Mouse (Mus musculus) adrenal gland, postnatal 4 days (tissue): ENCODE results near the gene Paqr6. TPM values are rescaled to one million over a fixed set of nuclear protein-coding genes. Genes with fewer than 3 reads are reported as not detected.
"Not testable (repeated sequence)": the region's sequence is repeated elsewhere in the genome, so short reads cannot be mapped to it uniquely, and the experiment has no call there.

Source experiments
- DNase-seq, 2 experiments: peaks; one replicate each; pipeline ENCODE4 v3.0.0; 2021 to 2022; ENCODE audit warnings: low spot score in 2 of 2, mixed read lengths in 2 of 2
- total RNA-seq, 2 experiments: library from RNA; stranded (reverse); gene quantifications; 2 replicates each; pipeline ENCODE4 v1.2.3; 2021

The Paqr6 gene
- total RNA-seq, 2 experiments from 2014 or later: 4.9 to 6.4 TPM

DNA sequence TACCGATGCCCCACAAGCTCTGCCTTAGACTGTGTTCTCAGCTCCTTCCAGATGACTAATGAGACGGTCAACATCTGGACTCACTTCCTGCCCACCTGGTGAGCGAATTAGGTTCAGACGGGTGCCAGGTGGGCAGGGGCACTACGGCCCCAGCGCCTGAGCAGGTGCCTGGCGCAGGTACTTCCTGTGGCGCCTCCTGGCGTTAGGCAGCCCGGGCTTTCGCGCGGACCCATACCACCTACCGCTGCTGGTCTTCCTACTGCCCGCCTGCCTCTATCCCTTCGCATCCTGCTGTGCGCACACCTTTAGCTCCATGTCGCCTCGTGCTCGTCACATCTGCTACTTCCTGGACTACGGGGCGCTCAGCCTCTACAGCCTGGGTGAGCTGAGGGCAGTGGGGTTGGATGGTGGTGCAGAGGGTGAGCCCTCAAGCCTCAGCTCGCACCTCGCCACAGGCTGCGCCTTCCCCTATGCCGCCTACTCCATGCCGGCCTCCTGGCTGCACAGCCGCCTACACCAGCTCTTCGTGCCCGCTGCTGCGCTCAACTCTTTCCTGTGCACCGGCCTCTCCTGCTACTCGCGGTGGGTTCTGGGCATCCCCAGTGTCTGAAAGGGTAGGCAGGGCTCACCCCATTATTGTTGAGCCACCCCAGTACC lies 1.4 kb downstream of the Paqr6 start:
- DNase-seq: no peak

DNA sequence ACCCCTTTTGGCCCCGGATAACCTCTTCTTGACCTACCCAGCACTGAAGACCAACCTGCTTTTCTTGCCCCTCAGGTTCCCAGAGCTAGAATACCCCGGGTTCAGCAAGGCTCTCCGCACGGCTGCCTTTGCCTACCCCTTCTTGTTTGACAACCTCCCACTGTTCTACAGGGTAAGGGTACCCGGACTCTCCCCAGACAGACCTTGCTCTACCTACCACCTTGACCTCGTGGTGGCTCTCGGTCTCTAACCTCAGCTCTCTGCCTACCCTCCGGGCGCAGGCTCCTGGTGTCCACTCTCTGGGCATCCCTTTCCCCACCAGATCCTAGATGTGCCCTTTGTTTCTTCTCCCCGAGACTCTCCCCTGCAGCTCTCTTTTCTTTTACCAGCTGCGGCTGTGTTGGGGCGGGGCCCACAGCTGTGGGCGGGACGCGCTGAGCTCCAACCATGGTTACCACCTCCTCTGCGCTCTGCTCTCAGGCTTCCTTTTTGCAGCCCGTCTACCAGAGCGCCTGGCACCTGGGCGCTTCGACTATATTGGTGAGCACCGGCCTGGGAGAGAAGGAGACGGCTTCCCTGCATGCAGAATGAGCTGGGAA lies 2.5 kb downstream of the Paqr6 start:
- not testable (repeated sequence) for DNase-seq

DNA sequence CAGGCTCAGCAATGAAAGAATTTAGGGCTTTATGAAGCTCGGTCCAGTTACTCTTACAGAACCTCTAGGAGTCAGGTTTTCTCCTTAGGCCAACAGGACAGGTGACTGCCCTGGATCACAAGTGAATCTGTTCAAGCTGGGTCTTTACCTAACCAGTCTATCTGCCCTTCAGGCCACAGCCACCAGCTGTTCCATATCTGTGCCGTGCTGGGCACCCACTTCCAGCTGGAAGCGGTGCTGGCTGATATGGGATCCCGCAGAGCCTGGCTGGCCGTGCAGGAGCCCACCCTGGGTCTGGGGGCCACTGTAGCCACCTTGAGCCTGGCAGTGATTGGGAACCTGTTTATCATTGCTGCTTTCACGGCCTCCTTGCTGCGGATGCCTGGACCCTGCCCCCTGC lies 3.1 kb downstream of the Paqr6 start:
- DNase-seq: not testable (repeated sequence)

DNA sequence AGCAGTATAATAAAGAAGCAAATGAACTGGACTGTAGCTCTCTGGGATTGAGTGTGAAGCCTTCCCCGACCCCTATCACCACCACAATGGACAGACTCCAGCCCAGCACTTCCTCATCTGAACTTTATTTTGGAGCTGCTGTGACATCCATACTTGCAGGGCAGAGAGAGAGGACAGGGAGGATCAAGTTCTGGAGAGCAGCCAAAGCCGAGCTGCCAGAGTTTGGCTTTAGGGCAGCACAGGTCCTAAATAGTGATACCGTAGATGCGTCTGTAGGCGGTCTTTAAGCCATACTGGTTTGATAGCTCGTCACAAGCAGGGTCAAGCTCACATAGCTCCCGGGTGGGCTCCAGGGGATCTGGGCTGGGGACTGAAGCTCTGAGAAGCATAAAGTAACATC lies 4.1 kb downstream of the Paqr6 start:
- not testable (repeated sequence) for DNase-seq

DNA sequence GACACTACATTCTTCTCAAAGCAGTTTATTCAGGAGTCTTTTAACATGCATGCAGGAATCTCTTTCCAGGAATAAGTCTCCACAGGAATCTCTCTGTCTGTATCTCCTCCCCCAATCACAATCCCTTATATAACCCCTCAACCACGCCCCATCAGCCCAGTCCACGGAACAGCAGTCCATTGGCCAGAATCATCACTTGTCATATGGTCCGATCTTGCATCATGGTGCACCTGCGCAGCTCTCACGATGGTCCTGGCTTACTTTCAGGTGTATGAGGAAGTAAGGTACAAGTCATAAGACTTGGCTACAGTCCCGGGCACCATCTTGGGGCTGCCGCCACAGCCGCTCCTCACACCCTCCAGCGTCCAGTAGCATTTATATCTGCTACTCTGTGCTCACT lies 8.3 kb downstream of the Paqr6 start, which contains the start of gene Bglap3:
Gene Bglap3, minus strand, starts transcription at position 101 of the 400 bp plus-strand sequence.
- DNase-seq: not testable (repeated sequence)

GRCm38 (mm10) chr3:88375750-88376626 lies 11.6 kb downstream of the Paqr6 start:
- not testable (repeated sequence) for DNase-seq

- not testable (repeated sequence) for DNase-seq
Observed at GRCm38 (mm10) chr3:88376644-88377043, 12.3 kb downstream of the Paqr6 start.

GRCm38 (mm10) chr3:88378599-88378998 lies 14.2 kb downstream of the Paqr6 start, which contains the start of gene Bglap2:
Gene Bglap2 (minus strand): TSS chr3:88378699.
- DNase-seq: not testable (repeated sequence)

DNA sequence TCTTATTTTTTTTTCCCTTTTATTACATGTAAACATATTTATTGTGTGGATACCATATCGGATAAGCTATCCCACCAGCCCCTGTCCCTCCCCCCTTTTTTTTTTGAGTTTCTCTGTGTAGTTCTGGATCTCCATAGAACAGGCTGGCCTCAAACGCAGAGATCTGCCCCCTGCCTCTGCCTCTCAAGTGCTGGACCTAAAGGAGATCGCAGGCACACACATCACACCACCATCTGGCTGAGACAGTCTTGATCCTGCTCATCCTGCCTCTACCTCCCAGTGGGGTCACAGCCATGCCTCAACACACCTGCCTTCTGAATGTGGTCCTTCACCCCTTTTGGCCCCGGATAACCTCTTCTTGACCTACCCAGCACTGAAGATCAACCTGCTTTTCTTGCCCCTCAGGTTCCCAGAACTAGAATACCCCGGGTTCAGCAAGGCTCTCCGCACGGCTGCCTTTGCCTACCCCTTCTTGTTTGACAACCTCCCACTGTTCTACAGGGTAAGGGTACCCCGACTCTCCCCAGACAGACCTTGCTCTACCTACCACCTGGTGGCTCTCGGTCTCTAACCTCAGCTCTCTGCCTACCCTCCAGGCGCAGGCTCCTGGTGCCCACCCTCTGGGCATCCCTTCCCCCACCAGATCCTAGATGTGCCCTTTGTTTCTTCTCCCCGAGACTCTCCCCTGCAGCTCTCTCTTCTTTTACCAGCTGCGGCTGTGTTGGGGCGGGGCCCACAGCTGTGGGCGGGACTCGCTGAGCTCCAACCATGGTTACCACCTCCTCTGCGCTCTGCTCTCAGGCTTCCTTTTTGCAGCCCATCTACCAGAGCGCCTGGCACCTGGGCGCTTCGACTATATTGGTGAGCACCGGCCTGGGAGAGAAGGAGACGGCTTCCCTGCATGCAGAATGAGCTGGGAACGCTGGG lies 17.3 kb downstream of the Paqr6 start:
- not testable (repeated sequence) for DNase-seq

DNA sequence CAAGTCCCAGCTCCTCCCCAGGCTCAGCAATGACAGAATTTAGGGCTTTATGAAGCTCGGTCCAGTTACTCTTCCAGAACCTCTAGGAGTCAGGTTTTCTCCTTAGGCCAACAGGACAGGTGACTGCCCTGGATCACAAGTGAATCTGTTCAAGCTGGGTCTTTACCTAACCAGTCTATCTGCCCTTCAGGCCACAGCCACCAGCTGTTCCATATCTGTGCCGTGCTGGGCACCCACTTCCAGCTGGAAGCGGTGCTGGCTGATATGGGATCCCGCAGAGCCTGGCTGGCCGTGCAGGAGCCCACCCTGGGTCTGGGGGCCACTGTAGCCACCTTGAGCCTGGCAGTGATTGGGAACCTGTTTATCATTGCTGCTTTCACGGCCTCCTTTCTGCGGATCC lies 18.0 kb downstream of the Paqr6 start:
- not testable (repeated sequence) for DNase-seq

GRCm38 (mm10) chr3:88384364-88384763 lies 20.0 kb downstream of the Paqr6 start, which contains the start of gene Bglap:
Gene Bglap (minus strand): TSS chr3:88384464.
- DNase-seq: no peak

- DNase-seq: no peak
Observed at GRCm38 (mm10) chr3:88393776-88394375, 29.5 kb downstream of the Paqr6 start.

GRCm38 (mm10) chr3:88395288-88395687 lies 30.9 kb downstream of the Paqr6 start:
- DNase-seq: no peak

DNA sequence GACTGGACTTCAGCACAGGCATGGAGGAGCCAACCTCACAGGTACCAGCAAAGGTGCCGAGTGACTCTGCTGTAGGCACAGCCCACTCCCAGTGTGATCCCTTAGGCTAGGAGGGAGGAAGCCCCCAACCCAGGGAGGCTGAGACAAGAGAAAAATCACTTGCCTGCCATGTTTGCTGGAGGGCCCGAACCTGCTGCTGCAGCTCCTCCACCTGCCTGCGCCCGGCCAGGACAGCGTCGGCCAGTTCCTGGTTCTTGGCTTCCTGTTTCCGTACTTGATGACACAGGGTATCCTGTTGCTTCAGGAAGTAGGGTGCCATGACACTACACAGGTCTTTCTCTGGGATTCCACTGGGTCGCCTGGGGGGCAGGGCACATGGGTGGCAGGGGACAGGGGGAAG lies 31.4 kb downstream of the Paqr6 start:
- no peak for DNase-seq

DNA sequence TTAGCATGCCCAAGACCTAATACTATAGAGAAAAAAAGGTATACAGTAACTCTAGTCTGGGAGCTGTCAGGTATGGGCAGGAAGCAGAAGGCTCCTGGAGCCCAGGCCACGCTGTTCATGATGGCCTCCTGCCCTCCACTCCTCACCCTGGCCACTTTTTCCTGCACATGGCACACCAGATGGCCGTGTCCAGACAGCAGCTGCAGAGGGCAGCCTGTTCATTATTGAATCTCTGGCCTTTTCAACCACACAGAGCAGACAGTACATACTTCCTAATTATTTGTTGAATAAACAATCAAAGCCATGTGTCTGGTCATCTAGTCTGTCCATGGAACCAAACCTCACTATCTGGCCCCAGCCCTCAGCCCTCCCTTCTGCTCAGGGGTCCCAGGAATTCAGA lies 34.3 kb downstream of the Paqr6 start:
- DNase-seq: no peak

GRCm38 (mm10) chr3:88403522-88404230 lies 39.3 kb downstream of the Paqr6 start:
- no peak for DNase-seq

- peak in 1 of 2 experiments; percentile 34 for DNase-seq
Observed at GRCm38 (mm10) chr3:88407090-88407489, 42.7 kb downstream of the Paqr6 start.

DNA sequence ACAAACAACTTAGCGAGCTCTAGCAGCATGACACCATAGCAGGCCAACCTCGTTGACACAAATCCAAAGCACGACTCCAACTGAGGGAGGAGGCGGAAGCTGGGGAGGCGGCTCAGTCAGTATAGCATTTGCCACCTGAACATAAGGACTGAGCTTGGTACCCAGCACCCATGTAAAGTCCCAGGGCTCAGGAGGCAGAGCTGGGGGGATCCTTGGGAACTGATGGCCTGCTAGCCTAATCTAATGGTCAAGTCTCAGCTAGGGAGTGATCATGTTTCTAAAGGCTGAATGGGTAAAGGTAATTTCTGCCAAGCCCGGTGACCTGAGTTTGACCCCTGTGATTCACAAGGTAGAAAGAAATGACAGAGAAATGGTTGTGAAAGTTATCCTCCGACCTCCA lies 43.1 kb downstream of the Paqr6 start:
- no peak for DNase-seq

DNA sequence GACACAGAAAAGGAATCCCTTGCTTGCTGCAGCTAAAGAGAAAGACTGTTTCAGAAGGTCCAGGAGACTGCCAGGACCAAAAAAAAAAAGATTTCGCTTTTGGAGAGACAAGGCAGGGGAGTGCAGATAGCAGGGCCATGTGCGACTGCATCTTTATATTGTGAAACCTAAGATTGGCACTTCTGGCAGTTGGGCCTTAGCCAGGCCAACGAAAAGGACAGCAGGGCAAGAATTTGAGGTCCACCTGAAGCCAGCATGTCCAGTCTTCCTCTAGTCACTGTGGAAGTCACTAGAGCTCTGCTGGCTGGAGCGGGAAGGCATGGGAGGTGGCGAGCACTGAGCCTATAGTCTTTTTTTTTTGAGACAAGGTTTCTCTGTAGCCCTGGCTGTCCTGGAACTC lies 44.6 kb downstream of the Paqr6 start:
- no peak for DNase-seq
